Mouse (Mus musculus) midbrain, embryonic 12.5 days (tissue): ENCODE results near the gene Gm10645. TPM values are rescaled to one million over a fixed set of nuclear protein-coding genes. Genes with fewer than 3 reads are reported as not detected.

ENCODE experiments used
- ATAC-seq: fragments of 200-750 bp; cut with Nextera tagmentation; 2 replicates; pipeline ENCODE4 v1.8.0; 2017; ENCODE audit warnings: low read depth, moderate TSS enrichment, moderate library complexity; ENCODE audit not compliant: low FRiP score
- H3K27ac ChIP-seq: fragments of 300-500 bp; sonication (generic); replicated peaks from 2 replicates; pipeline ENCODE4 v1.5.1; 2016; ENCODE audit warnings: mild to moderate bottlenecking
- H3K27me3 ChIP-seq: fragments of 300-500 bp; sonication (generic); 2 replicates; pipeline ENCODE4 v1.6.1; 2016; ENCODE audit warnings: mild to moderate bottlenecking
- H3K36me3 ChIP-seq: fragments of 300-500 bp; sonication (generic); 2 replicates; pipeline ENCODE4 v1.6.1; 2016
- H3K4me1 ChIP-seq: fragments of 300-500 bp; sonication (generic); 2 replicates; pipeline ENCODE4 v1.6.1; 2016
- H3K4me2 ChIP-seq: fragments of 300-500 bp; sonication (generic); replicated peaks from 2 replicates; pipeline ENCODE4 v1.6.1; 2016; ENCODE audit warnings: mild to moderate bottlenecking, moderate library complexity
- H3K4me3 ChIP-seq: fragments of 300-500 bp; sonication (generic); 2 replicates; pipeline ENCODE4 v1.5.1; 2016; ENCODE audit warnings: mild to moderate bottlenecking
- H3K9ac ChIP-seq: fragments of 300-500 bp; sonication (generic); replicated peaks from 2 replicates; pipeline ENCODE4 v1.6.1; 2016; ENCODE audit warnings: mild to moderate bottlenecking, moderate library complexity
- H3K9me3 ChIP-seq: fragments of 300-500 bp; sonication (generic); 2 replicates; pipeline ENCODE4 v1.6.1; 2016; ENCODE audit warnings: mild to moderate bottlenecking
- WGBS: fragments of 180-500 bp; shearing (Covaris S2); methylation state at CpG from one replicate; pipeline ENCODE4 v1.1.7; 2016; 5-methylcytosine and 5-hydroxymethylcytosine counted together
- polyA plus RNA-seq: library from polyadenylated mRNA; unstranded; fragments of >200 nt; fragmentation: Nextera tagmentation; extraction: Ambion mirVana; gene quantifications from 2 replicates; pipeline ENCODE4 v1.2.1, GENCODE M21; 2016

Gene Gm10645
- polyA plus RNA-seq, 1 experiment from 2014 or later, result 6.5 TPM

GRCm38 (mm10) chr8:83186376-83186775 is 20.4 kb upstream of the Gm10645 start:
- Histone ChIP-seq H3K9ac (no peak overlapping the region), H3K4me3 (no peak overlapping the region), H3K4me1 (peaks cover 30% of the 10 kb centered on the region), H3K27ac (no peak overlapping the region), H3K36me3 (no peaks in the 10 kb centered on the region), H3K9me3 (no peaks in the 10 kb centered on the region), H3K27me3 (no peaks in the 10 kb centered on the region), H3K4me2 (no peak overlapping the region)
- no peak for ATAC-seq
- 76% methylated on average over 6 of the region's 6 CpGs for WGBS

GRCm38 (mm10) chr8:83182784-83183183 is 16.8 kb upstream of the Gm10645 start:
- Histone ChIP-seq H3K27me3 (no peaks in the 10 kb centered on the region), H3K27ac (peak overlapping the region; percentile 16; the same call in 1 of the 2 replicates), H3K36me3 (no peaks in the 10 kb centered on the region), H3K4me2 (no peak overlapping the region), H3K9ac (no peak overlapping the region), H3K4me3 (no peak overlapping the region), H3K4me1 (peaks cover 48% of the 10 kb centered on the region), H3K9me3 (no peaks in the 10 kb centered on the region)
- peak; percentile 44; the same call in 1 of the 2 replicates for ATAC-seq
- whole genome bisulfite sequencing, result 63% methylated on average over 5 of the region's 5 CpGs

GRCm38 (mm10) chr8:83181851-83182482 is 16.0 kb upstream of the Gm10645 start:
- ATAC-seq, result no peak
- no peaks in the 10 kb centered on the region for H3K9me3 ChIP-seq
- H3K36me3 ChIP-seq, result no peaks in the 10 kb centered on the region
- H3K4me2 ChIP-seq, result no peak overlapping the region
- H3K27ac ChIP-seq, result peak overlapping the region; percentile 16; the same call in 1 of the 2 replicates
- H3K9ac ChIP-seq, result no peak overlapping the region
- 73% methylated on average over 6 of the region's 6 CpGs for WGBS
- H3K4me1 ChIP-seq, result peaks cover 57% of the 10 kb centered on the region
- H3K4me3 ChIP-seq, result no peak overlapping the region
- no peaks in the 10 kb centered on the region for H3K27me3 ChIP-seq

GRCm38 (mm10) chr8:83178228-83178742 is 12.3 kb upstream of the Gm10645 start:
- no peaks in the 10 kb centered on the region for H3K9me3 ChIP-seq
- H3K4me1 ChIP-seq, result peaks cover 61% of the 10 kb centered on the region
- H3K36me3 ChIP-seq, result no peaks in the 10 kb centered on the region
- H3K4me2 ChIP-seq, result peak overlapping the region; percentile 29; the same call in 1 of the 2 replicates
- H3K27ac ChIP-seq, result peak overlapping the region; percentile 82
- no peak overlapping the region; the same call in 1 of the 2 replicates for H3K9ac ChIP-seq
- H3K4me3 ChIP-seq, result no peak overlapping the region
- peak; percentile 31; the same call in 1 of the 2 replicates for ATAC-seq
- 5% methylated on average over 9 of the region's 9 CpGs for WGBS
- no peaks in the 10 kb centered on the region for H3K27me3 ChIP-seq

- Histone ChIP-seq H3K27ac (peak overlapping the region; percentile 82), H3K4me1 (peaks cover 54% of the 10 kb centered on the region), H3K4me3 (no peak overlapping the region), H3K36me3 (no peaks in the 10 kb centered on the region), H3K4me2 (peak overlapping the region; percentile 29), H3K27me3 (no peaks in the 10 kb centered on the region), H3K9me3 (no peaks in the 10 kb centered on the region), H3K9ac (peak overlapping the region; percentile 47)
- ATAC-seq, result peak; percentile 68
- 3% methylated on average over 11 of the region's 11 CpGs for WGBS
Measured at GRCm38 (mm10) chr8:83177317-83178195, 11.6 kb upstream of the Gm10645 start.

DNA sequence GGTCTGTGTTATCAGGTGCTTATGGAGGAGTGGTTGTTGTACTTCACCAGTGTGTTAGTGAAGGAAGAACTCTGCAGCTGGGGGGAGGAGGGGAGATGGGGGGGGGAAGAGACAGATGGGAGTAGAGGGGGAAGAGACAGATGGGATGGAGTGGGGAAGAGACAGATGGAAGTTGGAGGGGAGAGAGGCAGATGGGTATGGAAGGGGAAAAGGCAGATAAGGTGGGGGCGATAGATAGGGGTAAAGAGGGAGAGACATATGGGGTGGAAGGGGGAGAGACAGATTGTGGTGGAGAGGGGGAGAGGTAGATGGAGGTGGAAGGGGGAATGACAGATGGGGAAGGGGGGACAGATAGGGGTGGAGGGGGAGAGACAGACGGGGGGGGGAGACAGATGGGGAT is 10.8 kb upstream of the Gm10645 start:
- Histone ChIP-seq H3K4me2 (peak overlapping the region; percentile 29), H3K4me3 (no peak overlapping the region), H3K4me1 (peaks cover 46% of the 10 kb centered on the region), H3K9me3 (no peaks in the 10 kb centered on the region), H3K27ac (peak overlapping the region; percentile 82), H3K36me3 (no peaks in the 10 kb centered on the region), H3K9ac (no peak overlapping the region), H3K27me3 (no peaks in the 10 kb centered on the region)
- WGBS, result 34% methylated on average over 2 of the region's 2 CpGs
- peak; percentile 73 for ATAC-seq

GRCm38 (mm10) chr8:83175680-83176079 is 9.7 kb upstream of the Gm10645 start:
- H3K9me3 ChIP-seq, result no peaks in the 10 kb centered on the region
- H3K36me3 ChIP-seq, result no peaks in the 10 kb centered on the region
- H3K27ac ChIP-seq, result peak overlapping the region; percentile 17
- ATAC-seq, result no peak
- 70% methylated on average over 10 of the region's 10 CpGs for WGBS
- H3K4me3 ChIP-seq, result no peak overlapping the region
- H3K4me2 ChIP-seq, result no peak overlapping the region
- no peak overlapping the region for H3K9ac ChIP-seq
- no peaks in the 10 kb centered on the region for H3K27me3 ChIP-seq
- H3K4me1 ChIP-seq, result peaks cover 42% of the 10 kb centered on the region

DNA sequence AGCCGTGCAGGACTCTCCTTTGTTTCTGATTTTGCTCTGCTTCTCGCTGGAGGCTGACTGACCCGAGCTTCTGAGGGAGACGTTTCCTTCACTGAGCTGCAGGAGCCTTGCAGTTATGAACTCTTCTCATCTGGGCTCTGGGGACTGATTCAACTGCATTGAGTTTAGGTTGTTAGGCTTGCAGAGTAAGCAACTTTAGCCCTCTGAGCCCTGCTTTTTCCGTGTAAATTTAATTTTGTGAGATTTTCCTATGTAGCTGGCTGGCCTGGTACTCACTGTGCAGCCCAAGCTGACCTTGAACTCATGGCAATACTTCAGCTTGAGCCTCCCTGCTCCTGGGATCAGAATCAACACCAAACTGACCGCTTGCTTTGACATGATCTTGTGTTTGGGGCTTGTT is 4.9 kb upstream of the Gm10645 start:
- Histone ChIP-seq H3K4me1 (peaks cover 27% of the 10 kb centered on the region), H3K36me3 (no peaks in the 10 kb centered on the region), H3K27me3 (no peaks in the 10 kb centered on the region), H3K4me2 (no peak overlapping the region), H3K9ac (no peak overlapping the region), H3K4me3 (no peak overlapping the region), H3K9me3 (no peaks in the 10 kb centered on the region), H3K27ac (no peak overlapping the region)
- no peak for ATAC-seq
- WGBS, result 33% methylated on average over 6 of the region's 6 CpGs

- Histone ChIP-seq H3K9me3 (no peaks in the 10 kb centered on the region), H3K36me3 (no peaks in the 10 kb centered on the region)
Measured at GRCm38 (mm10) chr8:83169709-83170108, 3.7 kb upstream of the Gm10645 start.

GRCm38 (mm10) chr8:83169127-83169526 is 3.2 kb upstream of the Gm10645 start:
- Histone ChIP-seq H3K9ac (no peak overlapping the region), H3K4me2 (no peak overlapping the region), H3K9me3 (no peaks in the 10 kb centered on the region), H3K4me3 (no peak overlapping the region), H3K27ac (no peak overlapping the region), H3K36me3 (no peaks in the 10 kb centered on the region), H3K4me1 (peaks cover 28% of the 10 kb centered on the region), H3K27me3 (no peaks in the 10 kb centered on the region)
- no peak for ATAC-seq
- WGBS, result 93% methylated on average over 3 of the region's 3 CpGs

More at GRCm38 (mm10) chr8:83169709-83170108, 3.7 kb upstream of the Gm10645 start:
- Histone ChIP-seq H3K4me1 (peaks cover 26% of the 10 kb centered on the region), H3K27me3 (no peaks in the 10 kb centered on the region), H3K27ac (no peak overlapping the region), H3K9ac (no peak overlapping the region), H3K4me3 (no peak overlapping the region), H3K4me2 (no peak overlapping the region)
- no peak for ATAC-seq
- 92% methylated on average over 2 of the region's 2 CpGs for WGBS

GRCm38 (mm10) chr8:83167932-83168331 is 2.0 kb upstream of the Gm10645 start:
- Histone ChIP-seq H3K27ac (no peak overlapping the region), H3K27me3 (no peaks in the 10 kb centered on the region), H3K9ac (peak overlapping the region; percentile 32; the same call in 1 of the 2 replicates), H3K36me3 (no peaks in the 10 kb centered on the region), H3K4me3 (peak overlapping the region; percentile 87; the same call in 1 of the 2 replicates), H3K4me2 (peak overlapping the region; percentile 52), H3K9me3 (no peaks in the 10 kb centered on the region), H3K4me1 (peaks cover 28% of the 10 kb centered on the region)
- ATAC-seq, result no peak
- WGBS, result 33% methylated on average over 3 of the region's 3 CpGs
